Comparison of ENCODE assay signal across 20 mouse cellular contexts in the genomic region with DNA sequence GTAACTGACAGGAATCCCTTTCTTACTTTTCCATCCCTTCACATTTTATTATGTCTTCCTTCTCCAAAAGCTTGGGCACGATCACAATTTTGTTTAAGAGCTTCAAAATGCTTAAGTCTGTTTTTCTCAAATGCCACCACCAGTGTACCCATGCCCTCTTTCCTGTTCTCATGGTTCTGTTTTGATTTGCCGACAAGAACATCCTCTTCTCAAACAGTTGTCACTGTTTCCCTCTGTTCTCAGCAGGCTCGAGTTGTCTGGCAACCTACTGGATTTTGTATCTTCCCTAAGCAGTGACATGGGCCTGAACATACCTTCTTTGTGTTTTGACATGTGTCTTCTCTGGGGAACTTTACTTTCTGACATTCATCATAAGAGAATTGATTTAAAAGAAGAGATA.
"Had no signal": no experiment of that assay in that cellular context is flagged by ENCODE, and none has a peak within 500 bp of the region (broad histone marks: within the 10 kb centered on the region; RNA-seq: fewer than 3 reads in every experiment).

No protein-coding gene starts in this region.

- H3K4me1 ChIP-seq: midbrain, embryonic 10.5 days; midbrain, embryonic 12.5 days; neural tube, embryonic 13.5 days; neural tube, embryonic 15.5 days; stomach, embryonic 15.5 days had no signal

- H3K4me3 ChIP-seq: midbrain, embryonic 10.5 days; midbrain, embryonic 12.5 days; myocyte; neural tube, embryonic 13.5 days; neural tube, embryonic 15.5 days; stomach, embryonic 15.5 days had no signal

- H3K36me3 ChIP-seq: midbrain, embryonic 10.5 days; midbrain, embryonic 12.5 days; neural tube, embryonic 13.5 days; neural tube, embryonic 15.5 days; stomach, embryonic 15.5 days had no signal

- DNase-seq: liver, postnatal 0 days; lung, embryonic 14.5 days; lung, postnatal 10 days; lung, postnatal 4 days; midbrain, embryonic 14.5 days; retina, postnatal 1 day; right cerebral cortex, adult 18-20 months; right cerebral cortex, postnatal 25 days; right cerebral cortex, postnatal 4 days; spleen, adult 18-20 months; thymus, adult 18-20 months; thymus, postnatal 14 days; thymus, postnatal 36 days had no signal

- H3K27ac ChIP-seq: midbrain, embryonic 10.5 days; midbrain, embryonic 12.5 days; neural tube, embryonic 13.5 days; neural tube, embryonic 15.5 days; stomach, embryonic 15.5 days; stomach, postnatal 0 days had no signal

- H3K27me3 ChIP-seq: midbrain, embryonic 12.5 days; neural tube, embryonic 13.5 days; neural tube, embryonic 15.5 days; stomach, embryonic 15.5 days had no signal

- H3K9me3 ChIP-seq: midbrain, embryonic 10.5 days; midbrain, embryonic 12.5 days; neural tube, embryonic 13.5 days; neural tube, embryonic 15.5 days; stomach, embryonic 15.5 days had no signal
